ENCODE assay signal across 8 mouse cellular contexts in the genomic region with DNA sequence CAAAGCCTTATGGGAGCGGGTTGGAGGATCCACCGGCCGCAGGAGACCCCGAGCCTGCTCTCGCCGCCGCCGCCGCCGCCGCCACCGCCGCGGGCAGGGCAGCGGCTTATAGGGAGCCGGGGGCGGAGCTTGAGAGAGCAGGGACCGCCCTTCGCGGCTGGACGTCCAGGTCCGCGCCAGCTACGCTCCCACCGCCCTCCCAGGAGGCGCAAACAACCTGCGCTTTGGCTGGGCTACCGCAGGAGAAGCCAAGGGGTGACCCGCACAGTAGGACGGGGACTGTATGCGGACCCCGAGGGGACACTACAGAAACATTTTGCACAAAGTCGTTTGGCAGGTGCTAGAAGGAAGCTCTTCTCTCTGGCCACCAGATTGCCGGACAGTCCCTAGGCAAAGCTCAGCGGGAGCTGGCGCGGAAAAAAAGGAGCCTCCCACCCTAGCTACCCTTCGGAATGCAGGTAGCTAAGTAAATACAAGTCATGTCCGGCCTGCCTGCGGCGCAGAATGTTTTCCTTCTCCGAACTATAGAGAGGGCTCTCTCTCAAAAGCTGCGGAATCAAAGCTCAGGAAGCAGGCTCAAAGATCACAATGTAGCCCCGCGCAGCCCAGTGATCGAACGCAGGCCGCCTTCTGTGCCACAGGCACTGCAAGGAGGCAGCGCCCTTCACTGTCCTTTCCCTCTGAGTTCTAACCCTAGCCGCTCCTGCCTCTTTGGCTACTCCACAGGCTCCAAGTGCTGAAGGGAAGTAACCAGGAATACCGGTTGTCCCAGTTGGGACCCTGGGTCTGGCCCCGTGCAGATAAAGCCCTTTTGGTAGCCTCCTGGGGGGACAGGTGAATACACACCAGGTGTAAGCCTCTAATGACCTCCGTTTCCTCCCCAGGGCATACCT. TPM values are rescaled to one million over a fixed set of nuclear protein-coding genes. Genes with fewer than 3 reads are reported as not detected.
A peak's percentile ranks its signal among the peaks of the same experiment; 100 is the strongest.
DNase-seq lines count a peak whose midpoint lies in the region; ATAC-seq and TF ChIP-seq lines count a peak whose summit lies in the region.

No protein-coding gene starts in this region.

- no peaks in the 10 kb centered on the region for H3K9me3 ChIP-seq in heart, embryonic 13.5 days
- no peaks in the 10 kb centered on the region for H3K9me3 ChIP-seq in liver, embryonic 15.5 days (replicated peaks)
- no peaks in the 10 kb centered on the region for H3K9me3 ChIP-seq in neural tube, embryonic 14.5 days (ENCODE audit: control insufficient read depth, low read length)

- peaks cover 11% of the 10 kb centered on the region for H3K4me1 ChIP-seq in heart, embryonic 13.5 days
- peaks cover 44% of the 10 kb centered on the region for H3K4me1 ChIP-seq in liver, embryonic 15.5 days (replicated peaks)
- no peaks in the 10 kb centered on the region for H3K4me1 ChIP-seq in neural tube, embryonic 14.5 days (ENCODE audit: control insufficient read depth, insufficient read depth, low read length)
- H3K4me1 ChIP-seq in testis, adult 2 months (ENCODE audit: control insufficient read depth, insufficient read depth, low read length) = peaks cover 13% of the 10 kb centered on the region

- H3K9ac ChIP-seq in heart, embryonic 13.5 days = peak overlapping the region; percentile 82
- H3K9ac ChIP-seq in liver, embryonic 15.5 days = peak overlapping the region; percentile 82
- peak overlapping the region; percentile 50 for H3K9ac ChIP-seq in neural tube, embryonic 14.5 days (replicated peaks; ENCODE audit: low read depth, low read length)

- peak overlapping the region; percentile 64 for H3K27ac ChIP-seq in heart, embryonic 13.5 days (replicated peaks)
- H3K27ac ChIP-seq in liver, embryonic 15.5 days (replicated peaks) = peak overlapping the region; percentile 93
- H3K27ac ChIP-seq in neural tube, embryonic 14.5 days (ENCODE audit: low read depth, low read length) = no peak overlapping the region
- H3K27ac ChIP-seq in testis, adult 2 months (ENCODE audit: control insufficient read depth, insufficient read depth, low read depth, low read length) = no peak overlapping the region

- H3K4me2 ChIP-seq in heart, embryonic 13.5 days = peak overlapping the region; percentile 73
- peak overlapping the region; percentile 85 for H3K4me2 ChIP-seq in liver, embryonic 15.5 days
- peak overlapping the region; percentile 96 for H3K4me2 ChIP-seq in neural tube, embryonic 14.5 days (ENCODE audit: low read depth, low read length)

- under 1% methylated on average over 53 of the region's 53 CpGs for WGBS in heart, embryonic 13.5 days
- under 1% methylated on average over 53 of the region's 53 CpGs for WGBS in liver, embryonic 15.5 days (ENCODE audit: insufficient replicate concordance)
- under 1% methylated on average over 53 of the region's 53 CpGs for WGBS in neural tube, embryonic 14.5 days

- ATAC-seq in heart, embryonic 13.5 days (ENCODE audit: extremely low read depth, insufficient number of reproducible peaks, low FRiP score, low TSS enrichment) = peak; percentile 95
- ATAC-seq in liver, embryonic 15.5 days (ENCODE audit: insufficient read depth) = peak; percentile 88
- peak; percentile 99 for ATAC-seq in neural tube, embryonic 14.5 days (ENCODE audit: low read depth)

- no peak for TF ChIP-seq POLR2A in testis, adult 2 months (IDR thresholded peaks at IDR 0.05; ENCODE audit: control insufficient read depth, low read depth, low read length)

- peak; percentile 65 for DNase-seq in ES-CJ7 (ENCODE audit: low read depth, low spot score)
- peak; percentile 77 for DNase-seq in c-Kit-negative CD71-positive TER-119-positive erythroid progenitor cells, embryonic 14.5 days (ENCODE audit: low read depth, low spot score)
- peak; percentile 28 for DNase-seq in fibroblast of lung, adult 2 months (ENCODE audit: low read depth)
- DNase-seq in kidney, postnatal 14 days = peak; percentile 92

- H3K4me3 ChIP-seq in heart, embryonic 13.5 days = peak overlapping the region; percentile 67
- peak overlapping the region; percentile 85 for H3K4me3 ChIP-seq in liver, embryonic 15.5 days (replicated peaks)
- H3K4me3 ChIP-seq in neural tube, embryonic 14.5 days (ENCODE audit: low read depth, low read length) = peak overlapping the region; percentile 64
- H3K4me3 ChIP-seq in testis, adult 2 months (ENCODE audit: control insufficient read depth, low read depth, low read length) = peak overlapping the region; percentile 90

- TF ChIP-seq CTCF in testis, adult 2 months (IDR thresholded peaks at IDR 0.05; ENCODE audit: control insufficient read depth, insufficient read depth, insufficient replicate concordance, low read depth, low read length) = no peak

- peaks cover 12% of the 10 kb centered on the region for H3K27me3 ChIP-seq in heart, embryonic 13.5 days (replicated peaks)
- H3K27me3 ChIP-seq in liver, embryonic 15.5 days = no peaks in the 10 kb centered on the region
- 0 out of 2 replicates have a peak, but pooled peaks cover 11% of the 10 kb centered on the region for H3K27me3 ChIP-seq in neural tube, embryonic 14.5 days (ENCODE audit: control insufficient read depth, insufficient read depth, low read length)
- H3K27me3 ChIP-seq in testis, adult 2 months (ENCODE audit: control insufficient read depth, insufficient read depth, low read length) = 0 out of 2 replicates have a peak, but pooled peaks cover 3% of the 10 kb centered on the region

- no peaks in the 10 kb centered on the region for H3K36me3 ChIP-seq in heart, embryonic 13.5 days
- peaks cover 20% of the 10 kb centered on the region for H3K36me3 ChIP-seq in liver, embryonic 15.5 days (replicated peaks)
- H3K36me3 ChIP-seq in neural tube, embryonic 14.5 days (ENCODE audit: control insufficient read depth, insufficient read depth, low read length) = no peaks in the 10 kb centered on the region
- no peaks in the 10 kb centered on the region for H3K36me3 ChIP-seq in testis, adult 2 months (ENCODE audit: control insufficient read depth, insufficient read depth, low read length)

RNA-seq across cellular contexts. Expression of gene Slc40a1, which starts 0.6 kb away (rescaled TPM):
- polyA plus RNA-seq in heart, embryonic 13.5 days (2015; fragmentation: Nextera tagmentation; extraction: Ambion mirVana) = 19.4 and 20.8 TPM in 2 replicates
- polyA plus RNA-seq in liver, embryonic 15.5 days (2015; fragmentation: Nextera tagmentation; extraction: Ambion mirVana) = 144 and 158 TPM in 2 replicates
- polyA plus RNA-seq in neural tube, embryonic 14.5 days (2014; fragmentation: Nextera tagmentation; extraction: Ambion mirVana) = 26.6 and 42.2 TPM in 2 replicates
- 0.52 and 0.84 TPM in 2 replicates for polyA plus RNA-seq in testis, adult 2 months (2012; rRNA removed)

RNA-seq across cellular contexts. Expression of gene Gm5269, which starts 35.7 kb away (rescaled TPM):
- polyA plus RNA-seq in heart, embryonic 13.5 days (2015; fragmentation: Nextera tagmentation; extraction: Ambion mirVana) = not detected in 2 replicates
- polyA plus RNA-seq in liver, embryonic 15.5 days (2015; fragmentation: Nextera tagmentation; extraction: Ambion mirVana) = not detected in 2 replicates
- not detected in 2 replicates for polyA plus RNA-seq in neural tube, embryonic 14.5 days (2014; fragmentation: Nextera tagmentation; extraction: Ambion mirVana)
- not detected in 2 replicates for polyA plus RNA-seq in testis, adult 2 months (2012; rRNA removed)

Comparison
In these comparisons a context has a peak if more than half of its experiments do, and no peak if none do; other contexts are left out.
1. DNase-seq: peak in every context shown above with its lines; median percentile 92 in kidney, postnatal 14 days; 77 in c-Kit-negative CD71-positive TER-119-positive erythroid progenitor cells, embryonic 14.5 days; 65 in ES-CJ7; 28 in fibroblast of lung, adult 2 months.
2. H3K27ac ChIP-seq: peak in heart, embryonic 13.5 days (single experiment) and liver, embryonic 15.5 days (single experiment); none in neural tube, embryonic 14.5 days (single experiment) and testis, adult 2 months (single experiment).
3. RNA of gene Slc40a1, which starts 0.6 kb away (polyA plus RNA-seq): 144 to 158 TPM in liver, embryonic 15.5 days, 26.6 to 42.2 TPM in neural tube, embryonic 14.5 days and 19.4 to 20.8 TPM in heart, embryonic 13.5 days; 0.52 to 0.84 TPM in testis, adult 2 months; every median in the first group is over 10 times any median in the second.
4. Peak in every context shown above with its lines, with median percentiles within 50 percentile points of each other: ATAC-seq, H3K4me2 ChIP-seq, H3K4me3 ChIP-seq and H3K9ac ChIP-seq.